Comparison of ENCODE assay signal across 8 mouse cellular contexts in genomic region chr9:102636553-102636952, GRCm38 (mm10). TPM values are rescaled to one million over a fixed set of nuclear protein-coding genes. Genes with fewer than 3 reads are reported as not detected.
DNase-seq lines count a peak whose midpoint lies in the region; ATAC-seq and TF ChIP-seq lines count a peak whose summit lies in the region.

No protein-coding gene starts in this region.

- no peaks in the 10 kb centered on the region for H3K4me1 ChIP-seq in bone marrow macrophage, adult 2 months (ENCODE audit: control insufficient read depth, insufficient read depth, low read length)
- peaks cover 9% of the 10 kb centered on the region for H3K4me1 ChIP-seq in intestine, embryonic 16.5 days (ENCODE audit: control insufficient read depth, insufficient read depth, low read length)
- H3K4me1 ChIP-seq in liver, postnatal 0 days (ENCODE audit: insufficient read depth): no peaks in the 10 kb centered on the region
- H3K4me1 ChIP-seq in neural tube, embryonic 12.5 days: 0 out of 2 replicates have a peak, but pooled peaks cover 11% of the 10 kb centered on the region

- TF ChIP-seq CTCF in bone marrow macrophage, adult 2 months (IDR thresholded peaks at IDR 0.05; ENCODE audit: low read depth, low read length): peak; percentile 49; the same call in 1 of the 2 replicates
- peak; percentile 82 for TF ChIP-seq CTCF in liver, postnatal 0 days (IDR thresholded peaks at IDR 0.05; ENCODE audit: low read depth)

- no peaks in the 10 kb centered on the region for H3K27me3 ChIP-seq in intestine, embryonic 16.5 days (replicated peaks; ENCODE audit: control insufficient read depth, insufficient read depth, low read length)
- H3K27me3 ChIP-seq in liver, postnatal 0 days (ENCODE audit: insufficient read depth, low read length): no peaks in the 10 kb centered on the region
- H3K27me3 ChIP-seq in neural tube, embryonic 12.5 days (replicated peaks): no peaks in the 10 kb centered on the region

- no peak overlapping the region for H3K4me3 ChIP-seq in bone marrow macrophage, adult 2 months (ENCODE audit: insufficient read depth, low read length)
- H3K4me3 ChIP-seq in intestine, embryonic 16.5 days (ENCODE audit: low read length): no peak overlapping the region
- H3K4me3 ChIP-seq in liver, postnatal 0 days (ENCODE audit: low read depth, low read length): no peak overlapping the region
- H3K4me3 ChIP-seq in neural tube, embryonic 12.5 days: no peak overlapping the region

- no peaks in the 10 kb centered on the region for H3K36me3 ChIP-seq in intestine, embryonic 16.5 days (ENCODE audit: control insufficient read depth, insufficient read depth, low read length)
- 0 out of 2 replicates have a peak, but pooled peaks cover 2% of the 10 kb centered on the region for H3K36me3 ChIP-seq in liver, postnatal 0 days (replicated peaks; ENCODE audit: insufficient read depth, low read length)
- peaks cover 15% of the 10 kb centered on the region; the same call in 1 of the 2 replicates for H3K36me3 ChIP-seq in neural tube, embryonic 12.5 days

- no peak overlapping the region for H3K4me2 ChIP-seq in intestine, embryonic 16.5 days (ENCODE audit: low read depth, low read length)
- H3K4me2 ChIP-seq in liver, postnatal 0 days (ENCODE audit: low read depth, low read length): no peak overlapping the region
- no peak overlapping the region for H3K4me2 ChIP-seq in neural tube, embryonic 12.5 days (replicated peaks)

- TF ChIP-seq EP300 in liver, postnatal 0 days (IDR thresholded peaks at IDR 0.05; ENCODE audit: low read depth): no peak

- no peak overlapping the region for H3K27ac ChIP-seq in bone marrow macrophage, adult 2 months (ENCODE audit: insufficient read depth, low read depth, low read length)
- no peak overlapping the region for H3K27ac ChIP-seq in intestine, embryonic 16.5 days (ENCODE audit: low read length)
- H3K27ac ChIP-seq in liver, postnatal 0 days (ENCODE audit: low read depth): no peak overlapping the region
- H3K27ac ChIP-seq in neural tube, embryonic 12.5 days: no peak overlapping the region

- no peak for TF ChIP-seq POLR2A in bone marrow macrophage, adult 2 months (IDR thresholded peaks at IDR 0.05; ENCODE audit: borderline replicate concordance, low read depth, low read length)

- H3K9ac ChIP-seq in intestine, embryonic 16.5 days (ENCODE audit: low read depth, low read length): no peak overlapping the region
- no peak overlapping the region for H3K9ac ChIP-seq in liver, postnatal 0 days (replicated peaks)
- H3K9ac ChIP-seq in neural tube, embryonic 12.5 days: no peak overlapping the region

- 6% methylated on average over 4 of the region's 4 CpGs for WGBS in intestine, embryonic 16.5 days
- WGBS in liver, postnatal 0 days (ENCODE audit: insufficient replicate concordance): 9% methylated on average over 4 of the region's 4 CpGs
- 4% methylated on average over 4 of the region's 4 CpGs for WGBS in neural tube, embryonic 12.5 days

- DNase-seq in urinary bladder, postnatal 14 days (ENCODE audit: low spot score): peak; percentile 59
- DNase-seq in urinary bladder, postnatal 10 days (ENCODE audit: low spot score): no peak
- peak; percentile 60 for DNase-seq in liver, postnatal 0 days
- DNase-seq in yolk sac, embryonic 10.5 days (ENCODE audit: low spot score): no peak

- no peaks in the 10 kb centered on the region for H3K9me3 ChIP-seq in intestine, embryonic 16.5 days (ENCODE audit: control insufficient read depth, low read length)
- no peaks in the 10 kb centered on the region for H3K9me3 ChIP-seq in liver, postnatal 0 days (ENCODE audit: low read length)
- H3K9me3 ChIP-seq in neural tube, embryonic 12.5 days: no peaks in the 10 kb centered on the region

- ATAC-seq in erythroblast, adult 5-6 weeks (replicated peaks; ENCODE audit: low FRiP score, poor library complexity, severe bottlenecking): peak; percentile 58
- ATAC-seq in intestine, embryonic 16.5 days: 0 out of 2 replicates have a peak, but pooled peaks have one; percentile 20
- ATAC-seq in liver, postnatal 0 days: 0 out of 2 replicates have a peak, but pooled peaks have one; percentile 35
- ATAC-seq in neural tube, embryonic 12.5 days (ENCODE audit: low FRiP score, low read depth): 0 out of 2 replicates have a peak, but pooled peaks have one; percentile 67

RNA-seq across cellular contexts. Expression of gene Cep63, which starts 10.2 kb away (rescaled TPM):
- polyA plus RNA-seq in bone marrow macrophage, adult 2 months (2012; ENCODE audit: insufficient read depth, insufficient read length, missing spikeins): 24.3 TPM in 2 replicates
- total RNA-seq in erythroblast, adult 5-6 weeks (2015; ENCODE audit: low replicate concordance): 4.6 and 10.4 TPM in 2 replicates
- 9.9 and 13.9 TPM in 2 replicates for total RNA-seq in erythroblast, adult 5-6 weeks (2017; ENCODE audit: low replicate concordance)
- polyA plus RNA-seq in intestine, embryonic 16.5 days (2015; fragmentation: Nextera tagmentation; extraction: Ambion mirVana): 42.7 and 43.2 TPM in 2 replicates
- polyA plus RNA-seq in liver, postnatal 0 days (2015; fragmentation: Nextera tagmentation; extraction: Ambion mirVana): 15.5 and 16.6 TPM in 2 replicates
- 47.2 and 53.9 TPM in 2 replicates for polyA plus RNA-seq in neural tube, embryonic 12.5 days (2016; fragmentation: Nextera tagmentation; extraction: Ambion mirVana)

RNA-seq across cellular contexts. Expression of gene Anapc13, which starts 10.5 kb away (rescaled TPM):
- 99.3 and 110 TPM in 2 replicates for polyA plus RNA-seq in bone marrow macrophage, adult 2 months (2012; ENCODE audit: insufficient read depth, insufficient read length, missing spikeins)
- total RNA-seq in erythroblast, adult 5-6 weeks (2015; ENCODE audit: low replicate concordance): 5.6 and 42.0 TPM in 2 replicates
- 32.8 and 42.3 TPM in 2 replicates for total RNA-seq in erythroblast, adult 5-6 weeks (2017; ENCODE audit: low replicate concordance)
- 175 and 183 TPM in 2 replicates for polyA plus RNA-seq in intestine, embryonic 16.5 days (2015; fragmentation: Nextera tagmentation; extraction: Ambion mirVana)
- polyA plus RNA-seq in liver, postnatal 0 days (2015; fragmentation: Nextera tagmentation; extraction: Ambion mirVana): 123 and 126 TPM in 2 replicates
- polyA plus RNA-seq in neural tube, embryonic 12.5 days (2016; fragmentation: Nextera tagmentation; extraction: Ambion mirVana): 177 and 194 TPM in 2 replicates

Comparison
In these comparisons a context has a peak if more than half of its experiments do, and no peak if none do; other contexts are left out.
1. DNase-seq: peak in urinary bladder, postnatal 14 days (single experiment) and liver, postnatal 0 days (single experiment); none in urinary bladder, postnatal 10 days (single experiment) and yolk sac, embryonic 10.5 days (single experiment).
2. Peak in every context shown above with its lines, with median percentiles within 50 percentile points of each other: ATAC-seq.